14 mouse cellular contexts compared by ENCODE assay signal in the genomic region with DNA sequence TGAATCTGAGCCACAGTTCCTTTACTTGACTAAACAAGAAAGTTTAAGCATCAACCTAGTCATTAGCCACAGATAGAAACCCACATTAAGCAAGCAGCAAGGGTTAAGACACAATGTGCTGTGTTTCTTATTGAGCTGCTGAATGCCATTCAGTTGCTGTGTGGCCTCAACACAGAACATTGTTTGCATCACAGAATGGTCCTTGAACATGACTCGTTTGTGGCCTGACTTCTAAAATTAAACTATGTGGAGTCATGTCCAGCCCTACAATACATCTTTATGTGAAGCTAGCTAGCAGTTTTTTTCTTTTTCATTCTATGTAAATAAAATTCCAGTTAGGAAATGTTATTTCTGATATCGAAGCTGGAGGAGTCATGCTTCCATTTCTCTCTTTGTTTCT.
"Had no signal": no experiment of that assay in that cellular context is flagged by ENCODE, and none has a peak within 500 bp of the region (broad histone marks: within the 10 kb centered on the region; RNA-seq: fewer than 3 reads in every experiment).

No protein-coding gene starts in this region.

- ATAC-seq: intestine, postnatal 0 days had no signal

- H3K27me3 ChIP-seq: limb, embryonic 15.5 days; liver, embryonic 15.5 days; neural tube, embryonic 15.5 days had no signal

- H3K4me1 ChIP-seq: limb, embryonic 15.5 days; midbrain, embryonic 10.5 days; neural tube, embryonic 15.5 days had no signal

- H3K9me3 ChIP-seq: limb, embryonic 15.5 days; liver, embryonic 15.5 days; midbrain, embryonic 10.5 days; neural tube, embryonic 15.5 days had no signal

- H3K4me2 ChIP-seq: limb, embryonic 15.5 days; liver, embryonic 15.5 days; lung, embryonic 14.5 days; neural tube, embryonic 15.5 days had no signal

- H3K4me3 ChIP-seq: layer of hippocampus, adult 2 months; limb, embryonic 15.5 days; liver, embryonic 15.5 days; midbrain, embryonic 10.5 days; myocyte; neural tube, embryonic 15.5 days had no signal

- H3K9ac ChIP-seq: limb, embryonic 15.5 days; liver, embryonic 15.5 days; lung, embryonic 14.5 days; neural tube, embryonic 15.5 days had no signal

- H3K27ac ChIP-seq: layer of hippocampus, adult 2 months; limb, embryonic 15.5 days; liver, embryonic 15.5 days; midbrain, embryonic 10.5 days; neural tube, embryonic 15.5 days; stomach, postnatal 0 days had no signal

- H3K36me3 ChIP-seq: limb, embryonic 15.5 days; liver, embryonic 15.5 days; midbrain, embryonic 10.5 days; neural tube, embryonic 15.5 days had no signal

- DNase-seq: kidney, postnatal 4 days; lung, embryonic 14.5 days; lung, postnatal 10 days; lung, postnatal 4 days; midbrain, embryonic 14.5 days; thymus, postnatal 4 days had no signal
